Mouse (Mus musculus) MEL (cell line): ENCODE results near the gene Ispd. TPM values are rescaled to one million over a fixed set of nuclear protein-coding genes. Genes with fewer than 3 reads are reported as not detected.

Experiments used
- DNase-seq: peaks from one replicate; pipeline ENCODE4 v3.0.0; 2011; ENCODE audit warnings: low read depth, low spot score
- H3K27ac ChIP-seq: 2 replicates; pipeline ENCODE4 v1.5.1; 2012; ENCODE audit warnings: low read depth, mild to moderate bottlenecking, control low read depth, low read length, moderate library complexity; ENCODE audit not compliant: control insufficient read depth
- H3K27me3 ChIP-seq, 2 experiments: fragments of 150-350 bp in 1 of 2; sonication (generic) in 1 of 2; 2 replicates each; pipeline ENCODE4 v1.6.1; 2012; ENCODE audit warnings: low read length in 2 of 2, mild to moderate bottlenecking in 2 of 2, improper control_type of control experiment in 1 of 2, moderate library complexity in 1 of 2; ENCODE audit not compliant: insufficient read depth in 2 of 2, control insufficient read depth in 1 of 2
- H3K36me3 ChIP-seq, 2 experiments: 2 replicates each; pipeline ENCODE4 v1.6.1; 2012 to 2014; ENCODE audit warnings: low read length in 2 of 2, improper control_type of control experiment in 1 of 2, inconsistent platforms in 1 of 2, mild to moderate bottlenecking in 1 of 2; ENCODE audit not compliant: insufficient read depth in 2 of 2, control insufficient read depth in 1 of 2
- H3K4me1 ChIP-seq, 2 experiments: fragments of 150-350 bp in 1 of 2; sonication (generic) in 1 of 2; 2 replicates each; pipeline ENCODE4 v1.6.1; 2012; ENCODE audit warnings: low read length in 2 of 2, improper control_type of control experiment in 1 of 2, mild to moderate bottlenecking in 1 of 2; ENCODE audit not compliant: insufficient read depth in 2 of 2, control insufficient read depth in 1 of 2
- H3K4me3 ChIP-seq, 2 experiments: fragments of 150-350 bp in 1 of 2; sonication (generic) in 1 of 2; 2 replicates each; pipeline ENCODE4 v1.5.1; 2012; ENCODE audit warnings: low read depth in 2 of 2, low read length in 2 of 2, mild to moderate bottlenecking in 2 of 2, moderate library complexity in 2 of 2, control low read depth in 1 of 2, improper control_type of control experiment in 1 of 2; ENCODE audit not compliant: control insufficient read depth in 1 of 2, insufficient read depth in 1 of 2
- H3K79me2 ChIP-seq: 2 replicates; pipeline ENCODE4 v1.6.1; 2012; ENCODE audit warnings: mild to moderate bottlenecking, low read length, moderate library complexity; ENCODE audit not compliant: control insufficient read depth, poor library complexity, insufficient read depth
- H3K9ac ChIP-seq: 2 replicates; pipeline ENCODE4 v1.6.1; 2012; ENCODE audit warnings: low read depth, mild to moderate bottlenecking, control low read depth, low read length, moderate library complexity; ENCODE audit not compliant: control insufficient read depth, poor library complexity, severe bottlenecking
- H3K9me3 ChIP-seq: fragments of 150-350 bp; sonication (generic); replicated peaks from 2 replicates; pipeline ENCODE4 v1.6.1; 2012; ENCODE audit warnings: mild to moderate bottlenecking, low read length, improper control_type of control experiment, moderate library complexity; ENCODE audit not compliant: insufficient read depth
- BHLHE40 ChIP-seq: IDR thresholded peaks from 2 replicates; pipeline ENCODE4 v1.6.1; 2012; ENCODE audit warnings: low read depth, mild to moderate bottlenecking, inconsistent platforms, low read length, improper control_type of control experiment, borderline replicate concordance
- CHD1 ChIP-seq: IDR thresholded peaks from 2 replicates; pipeline ENCODE4 v1.6.1; 2012; ENCODE audit warnings: low read depth, mild to moderate bottlenecking, inconsistent platforms, low read length, improper control_type of control experiment
- CTCF ChIP-seq, 3 experiments: IDR thresholded peaks in 2 of 3; conservative IDR thresholded peaks in 1 of 3; 2 replicates each; pipeline ENCODE4 v1.5.1; 2011 to 2012; ENCODE audit warnings: low read length in 3 of 3, low read depth in 2 of 3, mild to moderate bottlenecking in 2 of 3, improper control_type of control experiment in 1 of 3, inconsistent platforms in 1 of 3, mixed read lengths in 1 of 3, moderate library complexity in 1 of 3; ENCODE audit not compliant: control insufficient read depth in 1 of 3, insufficient read depth in 1 of 3, poor library complexity in 1 of 3, severe bottlenecking in 1 of 3
- JUND ChIP-seq: IDR thresholded peaks from 2 replicates; pipeline ENCODE4 v1.6.1; 2011; ENCODE audit warnings: low read depth, mild to moderate bottlenecking, improper control_type of control experiment, low read length
- MEF2A ChIP-seq: IDR thresholded peaks from 2 replicates; pipeline ENCODE4 v1.6.1; 2014; ENCODE audit warnings: low read depth, mild to moderate bottlenecking, inconsistent platforms, low read length, improper control_type of control experiment; ENCODE audit not compliant: poor library complexity, insufficient replicate concordance, severe bottlenecking; ENCODE audit errors: extremely low read depth
- NELFE ChIP-seq: IDR thresholded peaks from 2 replicates; pipeline ENCODE4 v1.6.1; 2011; ENCODE audit warnings: low read depth, low read length, improper control_type of control experiment
- POLR2AphosphoS2 ChIP-seq: IDR thresholded peaks from 2 replicates; pipeline ENCODE4 v1.6.1; 2011; ENCODE audit warnings: low read length, improper control_type of control experiment
- RAD21 ChIP-seq: IDR thresholded peaks from 2 replicates; pipeline ENCODE4 v1.6.1; 2011; ENCODE audit warnings: mild to moderate bottlenecking, low read depth, low read length, improper control_type of control experiment
- RCOR1 ChIP-seq: IDR thresholded peaks from 2 replicates; pipeline ENCODE4 v1.6.1; 2012; ENCODE audit warnings: low read depth, mild to moderate bottlenecking, inconsistent platforms, low read length, improper control_type of control experiment
- SMC3 ChIP-seq: IDR thresholded peaks from 2 replicates; pipeline ENCODE4 v1.6.1; 2011; ENCODE audit warnings: low read depth, low read length, improper control_type of control experiment
- UBTF ChIP-seq: IDR thresholded peaks from 2 replicates; pipeline ENCODE4 v1.6.1; 2012; ENCODE audit warnings: low read depth, mild to moderate bottlenecking, inconsistent platforms, low read length, improper control_type of control experiment, moderate library complexity, borderline replicate concordance; ENCODE audit not compliant: insufficient read depth
- USF1 ChIP-seq: IDR thresholded peaks from 2 replicates; pipeline ENCODE4 v1.6.1; 2014; ENCODE audit warnings: low read depth, mild to moderate bottlenecking, inconsistent platforms, low read length, improper control_type of control experiment, moderate library complexity
- ZC3H11A ChIP-seq: IDR thresholded peaks from 2 replicates; pipeline ENCODE4 v1.6.1; 2012; ENCODE audit warnings: low read depth, mild to moderate bottlenecking, inconsistent platforms, low read length, improper control_type of control experiment
- ZKSCAN1 ChIP-seq: IDR thresholded peaks from 2 replicates; pipeline ENCODE4 v1.6.1; 2012; ENCODE audit warnings: low read depth, mild to moderate bottlenecking, inconsistent platforms, low read length, improper control_type of control experiment, moderate library complexity
- ZMIZ1 ChIP-seq: IDR thresholded peaks from 2 replicates; pipeline ENCODE4 v1.6.1; 2012; ENCODE audit warnings: low read depth, mild to moderate bottlenecking, inconsistent platforms, low read length, improper control_type of control experiment, moderate library complexity
- polyA plus RNA-seq, 2 experiments: library from polyadenylated mRNA; stranded (reverse) in 1 of 2; unstranded in 1 of 2; fragments of >175 nt in 1 of 2; fragments of >200 nt in 1 of 2; gene quantifications; 2 replicates each; pipeline versions ENCODE4 v1.2.1 to v1.2.4; 2012; ENCODE audit warnings: low replicate concordance in 2 of 2, low read depth in 1 of 2; ENCODE audit not compliant: insufficient read length in 2 of 2, insufficient read depth in 1 of 2, missing spikeins in 1 of 2
- total RNA-seq: library from RNA; depleted of rRNA; stranded (reverse); fragments of 300-350 nt; gene quantifications from 2 replicates; pipeline ENCODE4 v1.2.3, GENCODE M21; 2012

The Ispd gene
- total and polyA plus RNA-seq, 3 experiments: 2.4 to 54.1 (median 2.8) TPM

DNA sequence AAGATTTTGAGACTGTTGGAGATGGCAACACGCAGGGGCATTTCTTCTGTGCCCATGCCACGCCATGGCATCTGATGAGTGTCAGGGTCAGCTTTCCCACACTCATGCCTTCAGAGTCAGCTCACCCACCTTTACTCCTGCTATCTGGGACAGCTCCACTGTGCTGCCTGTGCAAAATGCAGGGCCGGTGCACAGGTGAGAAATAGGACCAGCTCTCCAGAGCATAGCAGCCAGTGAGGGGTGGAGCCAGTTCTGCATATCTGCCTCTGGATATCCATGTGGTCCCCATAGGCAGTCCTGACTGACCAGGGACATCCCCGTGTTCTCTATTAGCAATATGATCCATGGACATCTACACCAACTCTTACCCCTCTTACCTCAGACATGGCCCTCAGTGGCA lies 297.0 kb downstream of the Ispd start:
- no peaks in the 10 kb centered on the region for H3K27me3 ChIP-seq
- no peak overlapping the region for H3K4me3 ChIP-seq
- H3K9ac ChIP-seq: no peak overlapping the region
- H3K27ac ChIP-seq: no peak overlapping the region
- no peak for TF ChIP-seq USF1
- TF ChIP-seq SMC3: no peak
- TF ChIP-seq BHLHE40: no peak
- no peak for TF ChIP-seq CHD1
- TF ChIP-seq CTCF (IDR thresholded peaks at IDR 0.05 in 2 of 3, conservative IDR thresholded peaks at IDR 0.05 in 1 of 3; ENCODE audit: control insufficient read depth in 1 of 3, insufficient read depth in 1 of 3, low read depth in 2 of 3, low read length in 3 of 3, poor library complexity in 1 of 3, severe bottlenecking in 1 of 3): no peak
- no peak for TF ChIP-seq POLR2AphosphoS2
- TF ChIP-seq UBTF: no peak
- TF ChIP-seq RCOR1: no peak
- TF ChIP-seq JUND: no peak
- TF ChIP-seq ZC3H11A: no peak
- no peak for TF ChIP-seq MEF2A
- H3K4me1 ChIP-seq: no peaks in the 10 kb centered on the region
- H3K9me3 ChIP-seq: no peaks in the 10 kb centered on the region
- DNase-seq: no peak
- no peaks in the 10 kb centered on the region for H3K36me3 ChIP-seq
- no peaks in the 10 kb centered on the region for H3K79me2 ChIP-seq

DNA sequence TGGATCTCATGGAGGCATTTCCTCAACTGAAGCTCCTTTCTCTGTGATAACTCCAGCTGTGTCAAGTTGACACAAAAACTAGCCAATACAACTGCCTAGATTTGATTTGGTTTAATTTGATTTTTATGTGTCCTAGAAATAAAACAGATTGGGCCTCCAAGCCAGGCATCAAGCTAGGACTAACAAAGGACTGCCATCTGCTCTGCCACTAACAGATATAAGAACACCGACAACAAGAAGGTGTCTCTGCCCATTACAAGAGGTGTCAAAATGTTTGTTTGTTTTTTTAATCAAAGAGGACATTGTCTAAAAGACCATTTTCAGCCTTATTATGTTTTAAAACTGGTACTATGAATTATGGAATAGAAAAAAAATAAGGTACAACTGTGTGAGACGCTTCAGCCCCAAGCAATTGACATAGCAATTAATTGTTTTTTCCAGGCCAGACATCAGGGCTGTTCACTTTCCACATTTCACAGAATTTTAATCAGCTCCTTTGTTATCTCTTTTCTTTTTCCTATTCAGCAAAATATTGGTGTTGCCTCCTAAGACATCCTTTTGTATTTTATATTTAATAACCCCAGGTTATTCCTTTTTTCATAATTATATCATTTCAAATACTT lies 299.7 kb downstream of the Ispd start:
- Histone ChIP-seq H3K9ac (no peak overlapping the region), H3K9me3 (no peaks in the 10 kb centered on the region), H3K4me1 (no peaks in the 10 kb centered on the region), H3K79me2 (no peaks in the 10 kb centered on the region), H3K4me3 (no peak overlapping the region), H3K27ac (no peak overlapping the region), H3K36me3 (no peaks in the 10 kb centered on the region), H3K27me3 (no peaks in the 10 kb centered on the region)
- TF ChIP-seq UBTF (no peak), ZKSCAN1 (no peak), NELFE (no peak)
- no peak for DNase-seq

DNA sequence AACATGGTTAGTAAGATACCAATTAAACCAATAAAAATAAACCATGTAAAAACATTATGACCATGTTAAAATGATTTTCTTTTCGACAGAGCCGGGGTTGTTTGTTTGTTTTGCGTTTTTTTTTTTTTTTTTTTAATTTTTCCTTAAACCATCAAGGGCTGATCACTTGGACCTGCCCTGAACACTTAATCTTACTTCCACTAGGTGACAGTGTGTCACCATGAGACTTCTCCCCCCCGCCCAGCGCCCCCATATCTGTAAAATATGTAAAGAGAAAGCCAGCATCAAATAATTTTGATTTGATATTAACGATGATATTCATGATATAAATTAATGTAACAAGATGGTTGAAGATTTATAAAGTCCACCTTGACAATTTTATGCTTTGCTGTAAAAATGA lies 300.5 kb downstream of the Ispd start:
- Histone ChIP-seq H3K4me3 (no peak overlapping the region), H3K9ac (no peak overlapping the region), H3K27me3 (no peaks in the 10 kb centered on the region), H3K4me1 (no peaks in the 10 kb centered on the region), H3K9me3 (no peaks in the 10 kb centered on the region), H3K36me3 (no peaks in the 10 kb centered on the region), H3K27ac (no peak overlapping the region)
- peak; percentile 3 for DNase-seq
- peak; percentile 6; the same call in 1 of the 2 replicates for TF ChIP-seq RAD21
- no peak for TF ChIP-seq ZMIZ1
- TF ChIP-seq SMC3: 0 out of 2 replicates have a peak, but pooled peaks have one; percentile 8
- peak in 2 of 3 experiments; percentile 11 to 14; a peak in 2 of 6 replicates for TF ChIP-seq CTCF (IDR thresholded peaks at IDR 0.05 in 2 of 3, conservative IDR thresholded peaks at IDR 0.05 in 1 of 3; ENCODE audit: control insufficient read depth in 1 of 3, insufficient read depth in 1 of 3, low read depth in 2 of 3, low read length in 3 of 3, poor library complexity in 1 of 3, severe bottlenecking in 1 of 3)
- TF ChIP-seq, all 39 proteins: peak for 3
- H3K79me2 ChIP-seq: no peaks in the 10 kb centered on the region
